Mouse (Mus musculus): ENCODE measurements around the gene Olfr1338. TPM values are rescaled to one million over a fixed set of nuclear protein-coding genes. Genes with fewer than 3 reads are reported as not detected.

The Olfr1338 gene
- not detected for polyA plus RNA-seq (2015; fragmentation: Illumina TruSeq; extraction: RNeasy Lipid Tissue Mini Kit (QIAGEN cat#74804); ENCODE audit: insufficient read depth, low read depth, low replicate concordance)

GRCm38 (mm10) chr4:118758637-118759036, at the start of gene Olfr1338:
TSS of gene Olfr1338 (minus strand) at chr4:118758737.

GRCm38 (mm10) chr4:118782486-118782885, 23.9 kb upstream of the Olfr1338 start, which contains the start of gene Olfr1337:
TSS of gene Olfr1337 (minus strand) at chr4:118782586.

GRCm38 (mm10) chr4:118731875-118732274, 26.7 kb downstream of the Olfr1338 start, which contains the start of gene Olfr1339:
TSS of gene Olfr1339 (plus strand) at chr4:118732175.

GRCm38 (mm10) chr4:118719838-118720237, 38.7 kb downstream of the Olfr1338 start, which contains the start of gene Olfr1340:
TSS of gene Olfr1340 (plus strand) at chr4:118720138.

GRCm38 (mm10) chr4:118703223-118703622, 55.3 kb downstream of the Olfr1338 start, which contains the start of gene Olfr1341:
TSS of gene Olfr1341 (plus strand) at chr4:118703523.

Other genes with a start within 250 kb of the Olfr1338 start
- gene 2610528J11Rik, start 231.7 kb downstream of the Olfr1338 start, polyA plus RNA-seq (2015; fragmentation: Illumina TruSeq; extraction: RNeasy Lipid Tissue Mini Kit (QIAGEN cat#74804); ENCODE audit: insufficient read depth, low read depth, low replicate concordance) = 3.4 TPM
- 5.4 TPM for gene Tmem125, start 214.7 kb downstream of the Olfr1338 start, polyA plus RNA-seq (2015; fragmentation: Illumina TruSeq; extraction: RNeasy Lipid Tissue Mini Kit (QIAGEN cat#74804); ENCODE audit: insufficient read depth, low read depth, low replicate concordance)
- gene Cfap57, start 138.0 kb downstream of the Olfr1338 start, polyA plus RNA-seq (2015; fragmentation: Illumina TruSeq; extraction: RNeasy Lipid Tissue Mini Kit (QIAGEN cat#74804); ENCODE audit: insufficient read depth, low read depth, low replicate concordance) = not detected
- 8.0 TPM for gene Ebna1bp2, start 137.9 kb downstream of the Olfr1338 start, polyA plus RNA-seq (2015; fragmentation: Illumina TruSeq; extraction: RNeasy Lipid Tissue Mini Kit (QIAGEN cat#74804); ENCODE audit: insufficient read depth, low read depth, low replicate concordance)
- not detected for gene Olfr62, start 99.8 kb downstream of the Olfr1338 start, polyA plus RNA-seq (2015; fragmentation: Illumina TruSeq; extraction: RNeasy Lipid Tissue Mini Kit (QIAGEN cat#74804); ENCODE audit: insufficient read depth, low read depth, low replicate concordance)
- not detected for gene Olfr1342, start 66.0 kb downstream of the Olfr1338 start, polyA plus RNA-seq (2015; fragmentation: Illumina TruSeq; extraction: RNeasy Lipid Tissue Mini Kit (QIAGEN cat#74804); ENCODE audit: insufficient read depth, low read depth, low replicate concordance)
- gene Olfr1341, start 55.2 kb downstream of the Olfr1338 start, polyA plus RNA-seq (2015; fragmentation: Illumina TruSeq; extraction: RNeasy Lipid Tissue Mini Kit (QIAGEN cat#74804); ENCODE audit: insufficient read depth, low read depth, low replicate concordance) = not detected
- not detected for gene Olfr1340, start 38.6 kb downstream of the Olfr1338 start, polyA plus RNA-seq (2015; fragmentation: Illumina TruSeq; extraction: RNeasy Lipid Tissue Mini Kit (QIAGEN cat#74804); ENCODE audit: insufficient read depth, low read depth, low replicate concordance)
- not detected for gene Olfr1339, start 26.6 kb downstream of the Olfr1338 start, polyA plus RNA-seq (2015; fragmentation: Illumina TruSeq; extraction: RNeasy Lipid Tissue Mini Kit (QIAGEN cat#74804); ENCODE audit: insufficient read depth, low read depth, low replicate concordance)
- gene Olfr1337, start 23.8 kb upstream of the Olfr1338 start, polyA plus RNA-seq (2015; fragmentation: Illumina TruSeq; extraction: RNeasy Lipid Tissue Mini Kit (QIAGEN cat#74804); ENCODE audit: insufficient read depth, low read depth, low replicate concordance) = not detected
- not detected for gene Olfr1335, start 51.2 kb upstream of the Olfr1338 start, polyA plus RNA-seq (2015; fragmentation: Illumina TruSeq; extraction: RNeasy Lipid Tissue Mini Kit (QIAGEN cat#74804); ENCODE audit: insufficient read depth, low read depth, low replicate concordance)
- not detected for gene Olfr1333, start 77.5 kb upstream of the Olfr1338 start, polyA plus RNA-seq (2015; fragmentation: Illumina TruSeq; extraction: RNeasy Lipid Tissue Mini Kit (QIAGEN cat#74804); ENCODE audit: insufficient read depth, low read depth, low replicate concordance)
- gene Olfr1331, start 105.9 kb upstream of the Olfr1338 start, polyA plus RNA-seq (2015; fragmentation: Illumina TruSeq; extraction: RNeasy Lipid Tissue Mini Kit (QIAGEN cat#74804); ENCODE audit: insufficient read depth, low read depth, low replicate concordance) = not detected
- gene Olfr1330, start 129.9 kb upstream of the Olfr1338 start, polyA plus RNA-seq (2015; fragmentation: Illumina TruSeq; extraction: RNeasy Lipid Tissue Mini Kit (QIAGEN cat#74804); ENCODE audit: insufficient read depth, low read depth, low replicate concordance) = not detected
- not detected for gene Olfr1329, start 158.7 kb upstream of the Olfr1338 start, polyA plus RNA-seq (2015; fragmentation: Illumina TruSeq; extraction: RNeasy Lipid Tissue Mini Kit (QIAGEN cat#74804); ENCODE audit: insufficient read depth, low read depth, low replicate concordance)
- gene Olfr1328, start 179.9 kb upstream of the Olfr1338 start, polyA plus RNA-seq (2015; fragmentation: Illumina TruSeq; extraction: RNeasy Lipid Tissue Mini Kit (QIAGEN cat#74804); ENCODE audit: insufficient read depth, low read depth, low replicate concordance) = not detected
- not detected for gene Lao1, start 202.8 kb upstream of the Olfr1338 start, polyA plus RNA-seq (2015; fragmentation: Illumina TruSeq; extraction: RNeasy Lipid Tissue Mini Kit (QIAGEN cat#74804); ENCODE audit: insufficient read depth, low read depth, low replicate concordance)